Comparison of ENCODE assay signal across 8 mouse cellular contexts in the genomic region with DNA sequence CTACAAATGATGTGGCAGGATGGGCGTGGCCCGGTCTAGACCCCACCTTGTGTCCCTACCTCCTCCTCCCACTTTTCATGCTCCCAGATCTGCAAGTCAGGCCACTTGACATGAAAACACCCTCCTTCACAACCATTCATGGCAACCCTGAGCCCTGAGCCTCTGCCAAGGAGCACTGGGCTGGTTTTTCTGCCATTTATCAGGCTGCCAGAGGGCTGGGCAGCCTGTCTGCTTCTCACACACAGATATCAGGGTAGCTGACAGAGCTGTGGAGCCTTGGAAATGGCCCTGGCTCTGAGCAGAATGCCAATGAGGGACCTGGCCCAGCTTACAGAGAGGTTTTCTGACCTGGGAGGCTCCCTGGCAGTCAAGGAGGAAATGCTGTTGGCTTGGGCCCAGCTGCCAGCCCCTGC.
DNase-seq lines count a peak whose midpoint lies in the region; ATAC-seq and TF ChIP-seq lines count a peak whose summit lies in the region.

No protein-coding gene starts in this region.

- 0 out of 2 replicates have a peak, but pooled peaks have one; percentile 24 for ATAC-seq in stomach, postnatal 0 days (ENCODE audit: low FRiP score, low TSS enrichment)
- no peak for ATAC-seq in megakaryocyte, adult 5-6 weeks (ENCODE audit: poor library complexity, severe bottlenecking)
- ATAC-seq in inflammation-experienced regulatory T-cells, adult 6 months: no peak

- peak; percentile 12 for DNase-seq in kidney, postnatal 14 days
- no peak for DNase-seq in kidney, adult 9 months
- peak; percentile 84 to 93 for DNase-seq in cerebellum, postnatal 10 days
- peak; percentile 42 for DNase-seq in heart, postnatal 4 days
- DNase-seq in lung, postnatal 14 days: peak; percentile 15
- DNase-seq in stomach, postnatal 0 days (ENCODE audit: low spot score): peak; percentile 21

- WGBS in stomach, postnatal 0 days: 81% methylated on average over 2 of the region's 2 CpGs

- no peak overlapping the region for H3K4me3 ChIP-seq in stomach, postnatal 0 days (ENCODE audit: low read depth, low read length)

- H3K27ac ChIP-seq in stomach, postnatal 0 days (replicated peaks): no peak overlapping the region

- no peak for TF ChIP-seq EP300 in stomach, postnatal 0 days (optimal IDR thresholded peaks at IDR 0.05)

- no peaks in the 10 kb centered on the region for H3K36me3 ChIP-seq in stomach, postnatal 0 days (ENCODE audit: control insufficient read depth, insufficient read depth, low read length)

- no peak overlapping the region for H3K4me2 ChIP-seq in stomach, postnatal 0 days (replicated peaks; ENCODE audit: low read depth)

- no peaks in the 10 kb centered on the region for H3K9me3 ChIP-seq in stomach, postnatal 0 days (ENCODE audit: control insufficient read depth, low read length)

- TF ChIP-seq CTCF in stomach, postnatal 0 days (IDR thresholded peaks at IDR 0.05; ENCODE audit: low read depth): no peak

- no peaks in the 10 kb centered on the region for H3K27me3 ChIP-seq in stomach, postnatal 0 days (ENCODE audit: control insufficient read depth, insufficient read depth, low read length)

- H3K9ac ChIP-seq in stomach, postnatal 0 days (ENCODE audit: low read length): no peak overlapping the region

- no peaks in the 10 kb centered on the region; the same call in 1 of the 2 replicates for H3K4me1 ChIP-seq in stomach, postnatal 0 days (replicated peaks; ENCODE audit: control insufficient read depth, insufficient read depth)
